Mouse (Mus musculus): ENCODE measurements around the gene Tsen54. TPM values are rescaled to one million over a fixed set of nuclear protein-coding genes. Genes with fewer than 3 reads are reported as not detected.
A peak's percentile ranks its signal among the peaks of the same experiment; 100 is the strongest.

Tsen54 gene
- total RNA-seq, 2 experiments from 2014 or later, result 16.1 to 22.3 TPM

DNA sequence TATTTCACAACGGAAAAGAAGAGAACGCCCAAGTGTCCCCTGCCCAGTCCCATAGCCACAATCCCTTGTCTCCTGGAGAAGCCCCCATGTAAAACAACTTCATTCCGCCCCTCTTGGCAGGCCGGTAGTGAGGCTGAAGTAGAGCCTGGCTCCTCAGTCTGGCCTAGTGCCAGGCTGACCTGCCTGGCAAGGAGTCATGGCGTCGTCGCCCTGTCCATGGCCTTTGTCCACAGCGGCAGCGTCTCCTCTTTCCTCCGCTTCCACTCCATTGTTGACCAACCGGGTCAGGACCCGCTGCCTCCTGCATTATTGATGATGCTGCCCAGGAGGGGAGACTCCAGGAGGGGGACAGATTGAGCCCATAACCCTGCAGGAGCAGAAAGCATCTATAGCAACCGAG is 43.4 kb downstream of the Tsen54 start:
- DNase-seq (ENCODE audit: low spot score in 2 of 2), result no peak

DNA sequence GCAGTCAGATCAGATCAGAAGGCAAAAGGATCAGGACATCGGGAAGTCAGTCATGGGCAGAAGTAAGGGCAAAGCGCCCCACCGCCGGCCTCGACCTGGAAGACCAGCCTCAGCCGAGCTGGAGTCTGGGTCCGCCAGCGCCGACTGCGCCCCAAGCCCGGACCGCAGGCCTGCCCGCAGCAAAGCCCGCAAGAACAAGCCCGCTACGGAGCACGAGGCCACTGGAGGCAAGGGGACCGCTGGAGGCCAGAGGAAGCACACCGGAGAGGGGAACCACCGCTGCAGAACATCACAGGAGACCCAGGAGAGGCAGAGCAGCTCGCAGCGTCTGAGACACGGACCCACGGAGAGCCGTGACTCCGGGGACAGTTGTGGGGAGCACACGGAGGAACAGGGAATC is 43.8 kb downstream of the Tsen54 start, which contains the start of gene Myo15b:
Myo15b (plus strand) TSS at position 53 of the 400 bp plus-strand sequence.
- no peak for DNase-seq (ENCODE audit: low spot score in 2 of 2)

DNA sequence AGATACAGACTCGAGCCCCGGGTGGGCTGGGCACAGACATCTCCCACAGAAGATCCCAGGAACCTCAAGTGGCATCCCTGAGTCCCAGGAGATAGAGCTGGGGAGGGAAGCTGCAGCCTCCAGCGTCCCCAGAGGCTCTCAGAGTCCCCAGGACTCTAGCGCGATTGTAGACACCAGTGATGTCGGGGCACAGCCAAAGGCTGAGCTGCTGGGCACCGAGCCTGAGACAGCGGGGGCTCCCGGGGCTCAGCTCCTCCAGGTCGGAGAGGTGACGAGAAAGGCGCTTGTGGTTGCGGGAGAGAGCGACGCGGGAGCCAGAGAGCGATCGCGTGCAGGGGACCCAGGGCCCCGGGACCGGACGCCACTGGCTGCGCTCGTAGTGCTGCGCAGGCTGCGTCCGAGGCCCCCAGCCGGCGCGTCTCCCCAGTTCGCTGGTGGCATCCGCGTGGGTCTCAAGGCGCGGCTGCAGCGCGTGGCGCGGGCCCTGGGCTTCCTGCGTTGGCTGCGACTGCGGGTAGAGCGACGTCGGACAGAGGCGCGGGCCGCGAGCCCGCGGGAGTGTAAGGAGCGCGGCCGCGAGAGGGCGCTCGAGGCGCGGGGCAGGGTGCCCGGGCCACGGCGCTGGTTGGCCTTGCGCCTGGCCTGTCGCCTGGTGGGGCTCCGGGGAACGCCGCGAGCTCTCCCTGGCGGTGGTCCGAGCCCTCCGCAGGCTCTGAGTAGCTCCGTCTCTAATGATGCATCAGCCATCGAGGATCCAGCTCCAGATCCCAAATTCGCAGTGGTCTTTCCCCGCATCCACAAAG is 44.8 kb downstream of the Tsen54 start:
- DNase-seq (ENCODE audit: low spot score in 2 of 2), result peak; percentile 85 to 90

DNA sequence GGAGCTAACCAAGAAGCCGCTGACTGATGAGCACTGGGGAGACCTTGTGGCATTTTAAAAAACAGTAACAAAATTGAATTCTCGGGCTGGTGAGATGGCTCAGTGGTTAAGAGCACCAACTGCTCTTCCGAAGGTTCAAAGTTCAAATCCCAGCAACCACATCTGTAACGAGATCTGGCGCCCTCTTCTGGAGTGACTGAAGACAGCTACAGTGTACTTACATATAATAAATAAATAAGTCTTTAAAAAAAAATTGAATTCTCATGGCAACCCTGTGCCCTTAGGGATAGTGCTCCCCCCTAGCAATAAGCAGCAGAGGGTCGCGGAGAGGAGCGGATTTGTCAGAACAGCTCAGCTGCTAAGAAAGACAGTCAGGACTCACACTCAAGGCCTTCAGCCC is 49.4 kb downstream of the Tsen54 start:
- no peak for DNase-seq (ENCODE audit: low spot score in 2 of 2)

DNA sequence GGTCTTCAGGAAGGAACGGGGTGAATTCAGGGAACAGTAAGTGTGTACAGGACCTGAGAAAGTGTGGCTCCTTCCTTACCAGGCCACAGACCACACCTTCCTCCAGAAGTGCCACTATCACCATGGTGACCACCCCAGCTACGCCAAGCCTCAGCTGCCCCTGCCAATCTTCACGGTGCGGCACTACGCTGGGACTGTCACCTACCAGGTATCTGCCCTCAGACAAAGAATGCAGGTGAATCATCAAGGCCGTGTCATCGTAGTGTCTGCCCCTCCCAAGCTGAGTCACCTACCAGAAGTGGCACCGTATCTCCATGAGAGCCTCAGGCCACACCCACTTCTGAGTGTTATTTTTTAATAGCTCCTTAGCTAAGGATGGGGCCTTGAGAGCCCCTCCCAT is 54.9 kb downstream of the Tsen54 start:
- DNase-seq (ENCODE audit: low spot score in 2 of 2), result no peak

DNA sequence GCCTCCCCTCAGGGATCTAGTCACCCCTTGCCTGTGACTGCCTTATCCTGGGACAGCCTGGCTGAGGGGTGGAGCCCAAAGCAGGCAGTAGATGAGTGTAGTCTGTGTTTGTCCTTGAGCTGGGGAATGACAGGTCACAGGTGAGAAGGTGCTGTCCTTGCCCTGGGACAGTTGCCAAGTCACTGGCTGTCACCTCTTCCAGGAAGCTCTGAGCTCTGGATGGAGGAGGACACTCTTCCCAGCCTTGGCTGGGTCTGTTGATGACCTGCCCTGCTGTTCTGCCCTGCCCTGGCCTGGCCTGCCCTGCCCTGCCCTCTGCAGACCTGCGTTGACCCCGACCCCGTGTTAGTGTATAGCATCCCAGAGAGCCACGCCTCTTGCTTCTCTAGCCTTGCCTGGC is 57.9 kb downstream of the Tsen54 start:
- DNase-seq (ENCODE audit: low spot score in 2 of 2), result no peak

Small RNA genes lying within 50 kb of the gene (microRNA-seq; reads per million reads assigned to microRNA genes)
- 0.89 to 2.9 reads per million in 2 experiments for gene Mir5621

Other genes starting within 250 kb of the Tsen54 start
- 10 to 100 TPM; 50.2 to 54.2 TPM for gene Mrps7, start 210.8 kb upstream of the Tsen54 start, total RNA-seq (2021)
- 10 to 100 TPM; 48.1 to 49.1 TPM for gene Gga3, start 210.7 kb upstream of the Tsen54 start, total RNA-seq (2021)
- gene Mif4gd, start 201.8 kb upstream of the Tsen54 start, total RNA-seq (2021), result 10 to 100 TPM; 19.4 to 19.7 TPM
- gene Slc25a19, start 186.4 kb upstream of the Tsen54 start, total RNA-seq (2021), result 10 to 100 TPM; 52.2 to 59.5 TPM
- gene Grb2, start 106.1 kb upstream of the Tsen54 start, total RNA-seq (2021), result 100 to 1,000 TPM; 160 to 186 TPM
- 10 to 100 TPM; 33.4 to 38.2 TPM for gene Tmem94, start 49.3 kb upstream of the Tsen54 start, total RNA-seq (2021)
- gene Caskin2, start 1.1 kb upstream of the Tsen54 start, total RNA-seq (2021), result 10 to 100 TPM; 20.5 to 21.6 TPM
- gene Llgl2, start 9.3 kb downstream of the Tsen54 start, total RNA-seq (2021), result 1 to 10 TPM in 1 of 2 experiments, under 1 TPM in 1; 0.73 to 1.0 TPM
- gene Myo15b, start 43.7 kb downstream of the Tsen54 start, total RNA-seq (2021), result under 1 TPM; 0.04 to 0.21 TPM
- gene Smim5, start 85.2 kb downstream of the Tsen54 start, total RNA-seq (2021), result under 1 TPM; 0.85 to 0.98 TPM
- gene Smim6, start 97.3 kb downstream of the Tsen54 start, total RNA-seq (2021), result not detected
- gene Sap30bp, start 118.6 kb downstream of the Tsen54 start, total RNA-seq (2021), result 10 to 100 TPM; 52.6 to 53.4 TPM
- gene Recql5, start 118.8 kb downstream of the Tsen54 start, total RNA-seq (2021), result 10 to 100 TPM; 21.6 to 25.5 TPM
- 1 to 10 TPM in 1 of 2 experiments, under 1 TPM in 1; 0.85 to 1.3 TPM for gene Itgb4, start 160.0 kb downstream of the Tsen54 start, total RNA-seq (2021)
- 10 to 100 TPM; 20.5 to 24.7 TPM for gene Galk1, start 198.0 kb downstream of the Tsen54 start, total RNA-seq (2021)
- 100 to 1,000 TPM; 400 to 469 TPM for gene H3f3b, start 213.2 kb downstream of the Tsen54 start, total RNA-seq (2021)
- 10 to 100 TPM; 23.9 to 28.1 TPM for gene Unk, start 215.6 kb downstream of the Tsen54 start, total RNA-seq (2021)